Mouse (Mus musculus) adrenal gland, adult 18-20 months (tissue): ENCODE measurements around the gene Olfr812. TPM values are rescaled to one million over a fixed set of nuclear protein-coding genes. Genes with fewer than 3 reads are reported as not detected.
"Not testable (repeated sequence)": the region's sequence is repeated elsewhere in the genome, so short reads cannot be mapped to it uniquely, and the experiment has no call there.

ENCODE experiments used
- DNase-seq, 2 experiments: peaks; one replicate each; pipeline ENCODE4 v3.0.0; 2021 to 2022; ENCODE audit warnings: low spot score in 2 of 2
- long read RNA-seq, 2 experiments: library from polyadenylated mRNA; stranded (forward); transcript quantifications; one replicate each; pipeline ENCODE4 v2.0.0; 2021
- total RNA-seq, 2 experiments: library from RNA; stranded (reverse); gene quantifications; 1 replicate in 1 of 2; 2 replicates in 1 of 2; pipeline ENCODE4 v1.2.3; 2021

The Olfr812 gene
- not detected for total RNA-seq
- long read RNA-seq, experiment 1, result 0 reads
- long read RNA-seq, experiment 2, result 0 reads

- DNase-seq, result no peak
These were observed at the start of gene Olfr812 for GRCm38 (mm10) chr10:129845994-129846393. TSS of gene Olfr812 (minus strand) at chr10:129846094.

- no peak for DNase-seq
These were observed 40.0 kb upstream of the Olfr812 start for GRCm38 (mm10) chr10:129885934-129886333.

GRCm38 (mm10) chr10:129885496-129885895 is 39.6 kb upstream of the Olfr812 start:
- DNase-seq, result not testable (repeated sequence)

- not testable (repeated sequence) for DNase-seq
These were observed 33.9 kb upstream of the Olfr812 start, which contains the start of gene Olfr814 for GRCm38 (mm10) chr10:129879751-129880150. TSS of gene Olfr814 (minus strand) at chr10:129879851.

- DNase-seq, result no peak
These were observed 9.2 kb upstream of the Olfr812 start, which contains the start of gene Olfr813 for GRCm38 (mm10) chr10:129855067-129855466. TSS of gene Olfr813 (plus strand) at chr10:129855367.

GRCm38 (mm10) chr10:129847343-129847742 is 1.4 kb upstream of the Olfr812 start:
- DNase-seq, result no peak

- DNase-seq, result no peak
These were observed 41.6 kb downstream of the Olfr812 start, which contains the start of gene Olfr811 for GRCm38 (mm10) chr10:129804296-129804695. TSS of gene Olfr811 (minus strand) at chr10:129804396.

GRCm38 (mm10) chr10:129794817-129795216 is 51.1 kb downstream of the Olfr812 start, which contains the start of gene Olfr810:
TSS of gene Olfr810 (minus strand) at chr10:129794917.
- DNase-seq, result no peak

Other genes with a start within 250 kb of the Olfr812 start
- gene Olfr796, start 233.5 kb downstream of the Olfr812 start, total RNA-seq, result not detected
- gene Olfr798, start 218.2 kb downstream of the Olfr812 start, total RNA-seq, result not detected
- not detected for gene Olfr799, start 208.6 kb downstream of the Olfr812 start, total RNA-seq
- gene Olfr800, start 188.4 kb downstream of the Olfr812 start, total RNA-seq, result not detected
- not detected for gene Olfr801, start 172.2 kb downstream of the Olfr812 start, total RNA-seq
- gene Olfr802, start 157.9 kb downstream of the Olfr812 start, total RNA-seq, result not detected
- not detected for gene Olfr803, start 151.8 kb downstream of the Olfr812 start, total RNA-seq
- not detected for gene Olfr804, start 142.9 kb downstream of the Olfr812 start, total RNA-seq
- not detected for gene Olfr805, start 116.7 kb downstream of the Olfr812 start, total RNA-seq
- gene Olfr806, start 104.2 kb downstream of the Olfr812 start, total RNA-seq, result not detected
- not detected for gene Olfr807, start 88.3 kb downstream of the Olfr812 start, total RNA-seq
- gene Olfr808, start 80.6 kb downstream of the Olfr812 start, total RNA-seq, result not detected
- not detected for gene Olfr809, start 71.5 kb downstream of the Olfr812 start, total RNA-seq
- gene Olfr810, start 51.2 kb downstream of the Olfr812 start, total RNA-seq, result not detected
- not detected for gene Olfr811, start 41.7 kb downstream of the Olfr812 start, total RNA-seq
- gene Olfr813, start 9.3 kb upstream of the Olfr812 start, total RNA-seq, result not detected
- not detected for gene Olfr814, start 33.8 kb upstream of the Olfr812 start, total RNA-seq
- not detected for gene Olfr815, start 59.8 kb upstream of the Olfr812 start, total RNA-seq
- not detected for gene Olfr816, start 69.5 kb upstream of the Olfr812 start, total RNA-seq
- not detected for gene Olfr818, start 103.0 kb upstream of the Olfr812 start, total RNA-seq
- not detected for gene Olfr819, start 121.2 kb upstream of the Olfr812 start, total RNA-seq
- not detected for gene Olfr247, start 130.0 kb upstream of the Olfr812 start, total RNA-seq
- gene Gm10310, start 139.0 kb upstream of the Olfr812 start, total RNA-seq, result not detected
- not detected for gene Olfr820, start 166.5 kb upstream of the Olfr812 start, total RNA-seq
- gene Olfr821, start 184.3 kb upstream of the Olfr812 start, total RNA-seq, result not detected
- not detected for gene Olfr822, start 225.1 kb upstream of the Olfr812 start, total RNA-seq